Mouse (Mus musculus): ENCODE results near the gene 1700008O03Rik.

- no peak for TF ChIP-seq GATA1 (IDR thresholded peaks at IDR 0.05; ENCODE audit: low read length)
- no peak for TF ChIP-seq TAL1 (IDR thresholded peaks at IDR 0.05; ENCODE audit: low read length)
These were observed 48.3 kb downstream of the 1700008O03Rik start for GRCm38 (mm10) chr7:44337121-44337849.

Measured in erythroblast, embryonic 14.5 days (primary cell).